In genomic region chr15:91736791-91737533, GRCm38 (mm10) we compare ENCODE assay signal across 8 mouse cellular contexts.
DNase-seq lines count a peak whose midpoint lies in the region; ATAC-seq and TF ChIP-seq lines count a peak whose summit lies in the region.
"Had no signal": no experiment of that assay in that cellular context is flagged by ENCODE, and none has a peak within 500 bp of the region (broad histone marks: within the 10 kb centered on the region; RNA-seq: fewer than 3 reads in every experiment).

No protein-coding gene starts in this region.

- no peaks in the 10 kb centered on the region for H3K9me3 ChIP-seq in ES-E14 (ENCODE audit: control insufficient read depth, insufficient read depth, low read depth, low read length)
- no peaks in the 10 kb centered on the region for H3K9me3 ChIP-seq in liver, postnatal 0 days (ENCODE audit: low read length)
- no peaks in the 10 kb centered on the region for H3K9me3 ChIP-seq in stomach, embryonic 16.5 days (replicated peaks; ENCODE audit: control insufficient read depth, low read length)

- peak; percentile 42; the same call in 1 of the 2 replicates for TF ChIP-seq CTCF in embryonic fibroblast, embryonic 13.5 days (IDR thresholded peaks at IDR 0.05; ENCODE audit: borderline replicate concordance, insufficient read depth, low read length)
- peak; percentile 77 for TF ChIP-seq CTCF in liver, postnatal 0 days (IDR thresholded peaks at IDR 0.05; ENCODE audit: low read depth)

- no peak for TF ChIP-seq EP300 in liver, postnatal 0 days (IDR thresholded peaks at IDR 0.05; ENCODE audit: low read depth)

- no peak overlapping the region for H3K27ac ChIP-seq in ES-E14 (ENCODE audit: insufficient read depth, low read depth, low read length, poor library complexity, severe bottlenecking)
- H3K27ac ChIP-seq in embryonic fibroblast, embryonic 13.5 days (ENCODE audit: insufficient read depth, low read length), result no peak overlapping the region
- H3K27ac ChIP-seq in liver, postnatal 0 days (ENCODE audit: low read depth), result no peak overlapping the region
- no peak overlapping the region for H3K27ac ChIP-seq in stomach, embryonic 16.5 days (ENCODE audit: low read length)

- H3K4me1 ChIP-seq in ES-E14 (ENCODE audit: control insufficient read depth in 2 of 2, insufficient read depth in 2 of 2, low read length in 2 of 2, poor library complexity in 1 of 2), result no peaks in the 10 kb centered on the region
- H3K4me1 ChIP-seq in embryonic fibroblast, embryonic 13.5 days (ENCODE audit: control insufficient read depth, insufficient read depth, low read length), result no peaks in the 10 kb centered on the region
- H3K4me1 ChIP-seq in liver, postnatal 0 days (ENCODE audit: insufficient read depth), result no peaks in the 10 kb centered on the region
- no peaks in the 10 kb centered on the region for H3K4me1 ChIP-seq in stomach, embryonic 16.5 days (ENCODE audit: control insufficient read depth, insufficient read depth, low read length)
- H3K4me1 ChIP-seq: megakaryocyte, embryonic 14.5 days had no signal

- no peak for TF ChIP-seq POLR2A in embryonic fibroblast, embryonic 13.5 days (IDR thresholded peaks at IDR 0.05; ENCODE audit: low read depth, low read length)

- no peak overlapping the region for H3K4me2 ChIP-seq in liver, postnatal 0 days (ENCODE audit: low read depth, low read length)
- no peak overlapping the region for H3K4me2 ChIP-seq in stomach, embryonic 16.5 days (ENCODE audit: low read depth, low read length)

- peak; percentile 15 to 43 for DNase-seq in layer of hippocampus, adult 18-20 months (ENCODE audit: low spot score in 2 of 2)
- DNase-seq in layer of hippocampus, adult 9-10 months (ENCODE audit: low spot score), result no peak
- peak; percentile 57 for DNase-seq in ES-E14 (ENCODE audit: low read depth, low spot score)
- peak; percentile 74 for DNase-seq in adrenal gland, postnatal 10 days
- DNase-seq in liver, postnatal 0 days, result peak; percentile 65

- in situ Hi-C loops in ES-E14 (cut with MboI; ENCODE audit: low sequenced_read_pairs in 2 of 2, unreplicated experiment in 2 of 2), result loop anchor here in 1 of 2 experiments (25.0 kb wide), 1 partner anchor 250 kb away; no protein-coding TSS in a partner anchor

- no peak overlapping the region for H3K4me3 ChIP-seq in ES-E14 (ENCODE audit: insufficient read depth in 1 of 2, low read depth in 1 of 2, low read length in 2 of 2, poor library complexity in 1 of 2, severe bottlenecking in 1 of 2)
- no peak overlapping the region for H3K4me3 ChIP-seq in embryonic fibroblast, embryonic 13.5 days (ENCODE audit: insufficient read depth, low read length)
- H3K4me3 ChIP-seq in liver, postnatal 0 days (ENCODE audit: low read depth, low read length), result no peak overlapping the region
- H3K4me3 ChIP-seq in stomach, embryonic 16.5 days (replicated peaks; ENCODE audit: low read length), result no peak overlapping the region
- H3K4me3 ChIP-seq: megakaryocyte, embryonic 14.5 days had no signal

- no peaks in the 10 kb centered on the region for H3K27me3 ChIP-seq in liver, postnatal 0 days (ENCODE audit: insufficient read depth, low read length)
- no peaks in the 10 kb centered on the region for H3K27me3 ChIP-seq in stomach, embryonic 16.5 days (ENCODE audit: control insufficient read depth, insufficient read depth, low read length)
- H3K27me3 ChIP-seq: megakaryocyte, embryonic 14.5 days had no signal

- 46% methylated on average over 15 of the region's 15 CpGs for whole genome bisulfite sequencing in liver, postnatal 0 days (ENCODE audit: insufficient replicate concordance)
- WGBS in stomach, embryonic 16.5 days, result 32% methylated on average over 15 of the region's 15 CpGs

- H3K36me3 ChIP-seq in ES-E14 (ENCODE audit: control insufficient read depth, insufficient read depth, low read length, poor library complexity, severe bottlenecking), result no peaks in the 10 kb centered on the region
- no peaks in the 10 kb centered on the region for H3K36me3 ChIP-seq in liver, postnatal 0 days (replicated peaks; ENCODE audit: insufficient read depth, low read length)
- H3K36me3 ChIP-seq in stomach, embryonic 16.5 days (ENCODE audit: control insufficient read depth, insufficient read depth, low read length), result no peaks in the 10 kb centered on the region

- ATAC-seq in liver, postnatal 0 days, result no peak
- peak; percentile 47; the same call in 1 of the 2 replicates for ATAC-seq in stomach, embryonic 16.5 days (ENCODE audit: insufficient read depth, low FRiP score)

- H3K9ac ChIP-seq in ES-E14 (ENCODE audit: insufficient read depth, low read depth, low read length, poor library complexity, severe bottlenecking), result no peak overlapping the region
- no peak overlapping the region for H3K9ac ChIP-seq in liver, postnatal 0 days (replicated peaks)
- H3K9ac ChIP-seq in stomach, embryonic 16.5 days (ENCODE audit: low read length), result no peak overlapping the region

TF ChIP-seq in ES-E14, 5 proteins besides CTCF, POLR2A, EP300 and RAD21:
- TF ChIP-seq CHD2 (IDR thresholded peaks at IDR 0.05; ENCODE audit: low read depth, low read length), result no peak
- TF ChIP-seq ZC3H11A (IDR thresholded peaks at IDR 0.05; ENCODE audit: borderline replicate concordance, low read depth, low read length), result no peak
- no peak for TF ChIP-seq HCFC1 (IDR thresholded peaks at IDR 0.05; ENCODE audit: borderline replicate concordance, insufficient read depth, low read length)
- TF ChIP-seq ZNF384 (IDR thresholded peaks at IDR 0.05; ENCODE audit: low read depth, low read length), result no peak
- no peak for TF ChIP-seq MAFK (IDR thresholded peaks at IDR 0.05; ENCODE audit: insufficient read depth, low read depth, low read length)
TF ChIP-seq in ES-E14: peak in this region for 0.
